Mouse (Mus musculus) forebrain, embryonic 15.5 days (tissue): ENCODE measurements around the gene Vwde. TPM values are rescaled to one million over a fixed set of nuclear protein-coding genes. Genes with fewer than 3 reads are reported as not detected.

ENCODE experiments used
- ATAC-seq: fragments of 200-750 bp; cut with Nextera tagmentation; replicated peaks from 2 replicates; pipeline ENCODE4 v1.8.0; 2017; ENCODE audit warnings: mild to moderate bottlenecking, moderate TSS enrichment, moderate library complexity
- H3K27ac ChIP-seq: fragments of 300-500 bp; sonication (generic); replicated peaks from 2 replicates; pipeline ENCODE4 v1.5.1; 2015; ENCODE audit warnings: mild to moderate bottlenecking, inconsistent platforms
- H3K27me3 ChIP-seq: fragments of 300-500 bp; sonication (generic); 2 replicates; pipeline ENCODE4 v1.6.1; 2015; ENCODE audit warnings: inconsistent platforms
- H3K36me3 ChIP-seq: fragments of 300-500 bp; sonication (generic); 2 replicates; pipeline ENCODE4 v1.6.1; 2015; ENCODE audit warnings: mild to moderate bottlenecking, inconsistent platforms
- H3K4me1 ChIP-seq: fragments of 300-500 bp; sonication (generic); 2 replicates; pipeline ENCODE4 v1.6.1; 2015; ENCODE audit warnings: inconsistent platforms
- H3K4me2 ChIP-seq: fragments of 300-500 bp; sonication (generic); replicated peaks from 2 replicates; pipeline ENCODE4 v1.6.1; 2015; ENCODE audit warnings: mild to moderate bottlenecking, inconsistent platforms
- H3K4me3 ChIP-seq: fragments of 300-500 bp; sonication (generic); 2 replicates; pipeline ENCODE4 v1.5.1; 2015; ENCODE audit warnings: mild to moderate bottlenecking, inconsistent platforms
- H3K9ac ChIP-seq: fragments of 300-500 bp; sonication (generic); replicated peaks from 2 replicates; pipeline ENCODE4 v1.6.1; 2015; ENCODE audit warnings: mild to moderate bottlenecking, inconsistent platforms
- H3K9me3 ChIP-seq: fragments of 300-500 bp; sonication (generic); 2 replicates; pipeline ENCODE4 v1.6.1; 2016; ENCODE audit warnings: inconsistent platforms
- WGBS: fragments of 180-500 bp; shearing (Covaris S2); methylation state at CpG from one replicate; pipeline ENCODE4 v1.1.7; 2015; ENCODE audit warnings: mixed read lengths; 5-methylcytosine and 5-hydroxymethylcytosine counted together
- polyA plus RNA-seq: library from polyadenylated mRNA; unstranded; fragments of >200 nt; fragmentation: Nextera tagmentation; extraction: Ambion mirVana; gene quantifications from 2 replicates; pipeline ENCODE4 v1.2.1, GENCODE M21; 2015

The Vwde gene
- polyA plus RNA-seq, 1 experiment from 2014 or later, result 0.03 TPM

DNA sequence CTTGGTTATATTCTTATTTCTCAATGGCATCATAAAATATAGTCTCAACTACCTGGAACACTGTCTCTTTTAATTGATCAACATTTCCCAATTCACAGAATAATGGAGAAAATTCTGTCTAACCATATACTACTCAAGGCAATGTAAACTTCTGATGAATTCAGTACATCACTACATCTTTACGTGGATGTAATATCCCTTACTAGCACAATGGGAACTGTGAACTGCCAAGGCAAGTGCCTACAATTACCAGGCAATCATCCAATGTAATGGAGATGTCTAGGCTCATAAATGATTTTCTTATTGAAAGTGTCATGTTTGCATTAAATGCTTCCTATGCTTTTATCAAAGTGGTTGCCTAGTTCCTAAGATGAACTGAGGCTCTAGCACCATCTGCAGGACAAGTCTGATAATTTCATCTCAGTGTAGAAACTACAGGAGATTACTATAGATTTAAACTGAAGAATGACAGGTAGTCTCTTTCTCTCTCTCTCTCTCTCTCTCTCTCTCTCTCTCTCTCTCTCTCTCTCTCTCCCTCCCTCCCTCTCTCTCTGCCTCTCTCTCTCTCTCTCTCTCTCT, 72.6 kb downstream of the Vwde start:
- H3K4me3 ChIP-seq, result no peak overlapping the region
- no peaks in the 10 kb centered on the region for H3K9me3 ChIP-seq
- ATAC-seq, result peak; percentile 70
- H3K27ac ChIP-seq, result no peak overlapping the region
- no peak overlapping the region for H3K4me2 ChIP-seq
- WGBS, result 82% methylated on average over 1 of the region's 1 CpGs
- H3K36me3 ChIP-seq, result no peaks in the 10 kb centered on the region
- H3K4me1 ChIP-seq, result no peaks in the 10 kb centered on the region
- H3K27me3 ChIP-seq, result no peaks in the 10 kb centered on the region
- no peak overlapping the region for H3K9ac ChIP-seq

DNA sequence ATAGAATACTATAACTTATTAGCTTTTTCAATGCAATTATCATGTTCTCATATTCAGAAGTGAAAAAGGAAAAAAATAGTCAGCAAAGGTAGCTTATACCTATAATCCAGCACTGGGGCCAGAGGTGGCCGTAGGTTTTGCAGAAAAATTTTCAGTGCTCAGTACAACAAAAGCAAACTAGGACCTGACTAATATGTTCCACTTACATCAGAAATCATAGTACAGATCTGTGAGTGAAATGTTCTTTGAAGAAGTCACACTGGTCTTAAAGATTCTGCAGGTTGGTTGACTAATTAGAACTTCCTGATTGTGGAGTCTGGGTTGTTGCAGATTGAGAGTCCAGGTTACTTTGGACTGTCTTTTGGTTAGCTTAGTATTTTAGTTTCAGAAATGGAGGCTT, 87.5 kb downstream of the Vwde start:
- Histone ChIP-seq H3K4me1 (no peaks in the 10 kb centered on the region), H3K9ac (no peak overlapping the region), H3K27ac (no peak overlapping the region), H3K36me3 (no peaks in the 10 kb centered on the region), H3K4me2 (no peak overlapping the region), H3K9me3 (no peaks in the 10 kb centered on the region), H3K27me3 (no peaks in the 10 kb centered on the region), H3K4me3 (no peak overlapping the region)
- 95% methylated on average over 1 of the region's 1 CpGs for WGBS
- ATAC-seq, result no peak

- no peaks in the 10 kb centered on the region for H3K27me3 ChIP-seq
- H3K36me3 ChIP-seq, result no peaks in the 10 kb centered on the region
- no peaks in the 10 kb centered on the region for H3K9me3 ChIP-seq
- H3K4me3 ChIP-seq, result no peak overlapping the region
- H3K9ac ChIP-seq, result no peak overlapping the region
- no peak for ATAC-seq
- H3K4me2 ChIP-seq, result no peak overlapping the region
- WGBS, result 67% methylated on average over 1 of the region's 1 CpGs
- H3K4me1 ChIP-seq, result no peaks in the 10 kb centered on the region
- no peak overlapping the region for H3K27ac ChIP-seq
Measured at GRCm38 (mm10) chr6:13108662-13109061, 116.1 kb downstream of the Vwde start.

Other genes starting within 250 kb of the Vwde start
- gene Tmem106b, start 155.2 kb downstream of the Vwde start, polyA plus RNA-seq, result 28.0 and 30.0 TPM in 2 replicates